Mouse (Mus musculus) inflammation-experienced regulatory T-cells, adult 6 months (primary cell): ENCODE data around the gene Hsd11b1. TPM values are rescaled to one million over a fixed set of nuclear protein-coding genes. Genes with fewer than 3 reads are reported as not detected.
A peak's percentile ranks its signal among the peaks of the same experiment; 100 is the strongest.
"Not testable (repeated sequence)": the region's sequence is repeated elsewhere in the genome, so short reads cannot be mapped to it uniquely, and the experiment has no call there.

Source experiments
- ATAC-seq: one replicate; pipeline ENCODE4 v1.8.0; 2017
- polyA plus RNA-seq, 3 experiments: library from polyadenylated mRNA; unstranded; fragments of 100-300 nt; shearing (Covaris generic); gene quantifications; one replicate each; pipeline ENCODE4 v1.2.1; 2017

Hsd11b1 gene
- 100 to 1,000 TPM; 137 to 252 (median 149) TPM for polyA plus RNA-seq

GRCm38 (mm10) chr1:193263955-193264598 is at the start of gene Hsd11b1:
Gene Hsd11b1, minus strand, starts transcription at chr1:193264075.
- peak; percentile 98 for ATAC-seq

GRCm38 (mm10) chr1:193311596-193311995 is 47.7 kb upstream of the Hsd11b1 start:
- no peak for ATAC-seq

GRCm38 (mm10) chr1:193310519-193311085 is 46.7 kb upstream of the Hsd11b1 start:
- ATAC-seq: no peak

- no peak for ATAC-seq
Observed at GRCm38 (mm10) chr1:193309785-193310518, 46.1 kb upstream of the Hsd11b1 start.

- no peak for ATAC-seq
Observed at GRCm38 (mm10) chr1:193306832-193307231, 43.0 kb upstream of the Hsd11b1 start.

GRCm38 (mm10) chr1:193305386-193305785 is 41.5 kb upstream of the Hsd11b1 start:
- no peak for ATAC-seq

- ATAC-seq: no peak
Observed at GRCm38 (mm10) chr1:193303096-193303495, 39.2 kb upstream of the Hsd11b1 start.

- no peak for ATAC-seq
Observed at GRCm38 (mm10) chr1:193302093-193302405, 38.2 kb upstream of the Hsd11b1 start.

- no peak for ATAC-seq
Observed at GRCm38 (mm10) chr1:193301216-193302092, 37.6 kb upstream of the Hsd11b1 start.

GRCm38 (mm10) chr1:193299995-193300394 is 36.1 kb upstream of the Hsd11b1 start:
- ATAC-seq: no peak

GRCm38 (mm10) chr1:193298141-193298765 is 34.4 kb upstream of the Hsd11b1 start:
- no peak for ATAC-seq

GRCm38 (mm10) chr1:193295920-193296319 is 32.0 kb upstream of the Hsd11b1 start:
- no peak for ATAC-seq

- no peak for ATAC-seq
Observed at GRCm38 (mm10) chr1:193293926-193294325, 30.1 kb upstream of the Hsd11b1 start.

- no peak for ATAC-seq
Observed at GRCm38 (mm10) chr1:193293039-193293438, 29.2 kb upstream of the Hsd11b1 start.

GRCm38 (mm10) chr1:193290686-193291085 is 26.8 kb upstream of the Hsd11b1 start:
- no peak for ATAC-seq

- no peak for ATAC-seq
Observed at GRCm38 (mm10) chr1:193289914-193290313, 26.0 kb upstream of the Hsd11b1 start.

- no peak for ATAC-seq
Observed at GRCm38 (mm10) chr1:193289076-193289475, 25.2 kb upstream of the Hsd11b1 start.

- ATAC-seq: no peak
Observed at GRCm38 (mm10) chr1:193287578-193287977, 23.7 kb upstream of the Hsd11b1 start.

GRCm38 (mm10) chr1:193285766-193286325 is 22.0 kb upstream of the Hsd11b1 start:
- not testable (repeated sequence) for ATAC-seq

- ATAC-seq: no peak
Observed at GRCm38 (mm10) chr1:193284228-193284779, 20.4 kb upstream of the Hsd11b1 start.

GRCm38 (mm10) chr1:193281344-193281743 is 17.5 kb upstream of the Hsd11b1 start:
- ATAC-seq: no peak

- ATAC-seq: no peak
Observed at GRCm38 (mm10) chr1:193279492-193279891, 15.6 kb upstream of the Hsd11b1 start.
